Mouse (Mus musculus) heart, embryonic 11.5 days (tissue): Measurements from ENCODE around the gene Pdcd4. TPM values are rescaled to one million over a fixed set of nuclear protein-coding genes. Genes with fewer than 3 reads are reported as not detected.

Experiments used
- ATAC-seq: fragments of 200-750 bp; cut with Nextera tagmentation; replicated peaks from 2 replicates; pipeline ENCODE4 v1.8.0; 2017; ENCODE audit warnings: moderate library complexity; ENCODE audit not compliant: insufficient number of reproducible peaks, low FRiP score, low TSS enrichment
- H3K27ac ChIP-seq: fragments of 300-500 bp; sonication (generic); 2 replicates; pipeline ENCODE4 v1.5.1; 2014; ENCODE audit warnings: mild to moderate bottlenecking, low read depth, low read length
- H3K27me3 ChIP-seq: fragments of 300-500 bp; sonication (generic); 2 replicates; pipeline ENCODE4 v1.6.1; 2014; ENCODE audit warnings: mild to moderate bottlenecking, low read length, mixed read lengths; ENCODE audit not compliant: control insufficient read depth, insufficient read depth
- H3K36me3 ChIP-seq: fragments of 300-500 bp; sonication (generic); 2 replicates; pipeline ENCODE4 v1.6.1; 2014; ENCODE audit warnings: mild to moderate bottlenecking, low read length, moderate library complexity, mixed read lengths; ENCODE audit not compliant: control insufficient read depth, insufficient read depth
- H3K4me1 ChIP-seq: fragments of 300-500 bp; sonication (generic); 2 replicates; pipeline ENCODE4 v1.6.1; 2014; ENCODE audit warnings: low read length; ENCODE audit not compliant: control insufficient read depth, insufficient read depth
- H3K4me2 ChIP-seq: fragments of 300-500 bp; sonication (generic); 2 replicates; pipeline ENCODE4 v1.6.1; 2014; ENCODE audit warnings: mild to moderate bottlenecking, moderate library complexity
- H3K4me3 ChIP-seq: fragments of 300-500 bp; sonication (generic); 2 replicates; pipeline ENCODE4 v1.5.1; 2014; ENCODE audit warnings: low read depth, low read length
- H3K9ac ChIP-seq: fragments of 300-500 bp; sonication (generic); 2 replicates; pipeline ENCODE4 v1.6.1; 2014; ENCODE audit warnings: mild to moderate bottlenecking, low read depth, low read length, moderate library complexity
- H3K9me3 ChIP-seq: fragments of 300-500 bp; sonication (generic); replicated peaks from 2 replicates; pipeline ENCODE4 v1.6.1; 2016; ENCODE audit warnings: low read length; ENCODE audit not compliant: control insufficient read depth
- WGBS: fragments of 180-500 bp; shearing (Covaris S2); extraction: QIAGEN DNeasy Blood & Tissue Kit; methylation state at CpG from one replicate; pipeline ENCODE4 v1.1.7; 2014; ENCODE audit not compliant: insufficient replicate concordance; 5-methylcytosine and 5-hydroxymethylcytosine counted together
- polyA plus RNA-seq: library from polyadenylated mRNA; unstranded; fragments of >200 nt; fragmentation: Nextera tagmentation; extraction: Ambion mirVana; gene quantifications from 2 replicates; pipeline ENCODE4 v1.2.1, GENCODE M21; 2014

Pdcd4 gene
- polyA plus RNA-seq, 1 experiment from 2014 or later: 41.3 TPM

DNA sequence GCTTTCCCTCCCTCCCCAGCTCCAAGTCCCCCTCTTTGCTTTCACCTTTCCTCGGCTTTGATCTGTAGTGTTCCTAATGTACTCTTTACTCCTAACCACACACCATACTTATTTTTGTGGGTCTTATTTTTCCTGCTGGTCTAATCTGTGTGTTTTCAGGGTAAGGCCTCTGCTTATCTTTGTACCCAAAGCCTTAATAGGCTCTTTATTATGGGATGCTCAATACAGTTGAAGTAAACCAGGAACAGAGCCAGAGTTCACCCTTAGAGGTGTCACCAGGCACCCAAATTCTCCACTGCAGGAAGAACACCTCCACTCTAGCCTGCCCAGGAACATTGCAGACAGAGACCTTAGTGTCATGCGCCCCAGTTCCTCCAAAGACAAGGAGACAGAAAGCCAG is 462 bp upstream of the Pdcd4 start:
- H3K4me3 ChIP-seq: no peak overlapping the region
- no peaks in the 10 kb centered on the region for H3K36me3 ChIP-seq
- 72% methylated on average over 2 of the region's 2 CpGs for WGBS
- H3K27me3 ChIP-seq: no peaks in the 10 kb centered on the region
- ATAC-seq: no peak
- no peak overlapping the region for H3K27ac ChIP-seq
- no peaks in the 10 kb centered on the region for H3K9me3 ChIP-seq
- no peak overlapping the region for H3K4me2 ChIP-seq
- H3K9ac ChIP-seq: no peak overlapping the region
- peaks cover 8% of the 10 kb centered on the region; the same call in 1 of the 2 replicates for H3K4me1 ChIP-seq

DNA sequence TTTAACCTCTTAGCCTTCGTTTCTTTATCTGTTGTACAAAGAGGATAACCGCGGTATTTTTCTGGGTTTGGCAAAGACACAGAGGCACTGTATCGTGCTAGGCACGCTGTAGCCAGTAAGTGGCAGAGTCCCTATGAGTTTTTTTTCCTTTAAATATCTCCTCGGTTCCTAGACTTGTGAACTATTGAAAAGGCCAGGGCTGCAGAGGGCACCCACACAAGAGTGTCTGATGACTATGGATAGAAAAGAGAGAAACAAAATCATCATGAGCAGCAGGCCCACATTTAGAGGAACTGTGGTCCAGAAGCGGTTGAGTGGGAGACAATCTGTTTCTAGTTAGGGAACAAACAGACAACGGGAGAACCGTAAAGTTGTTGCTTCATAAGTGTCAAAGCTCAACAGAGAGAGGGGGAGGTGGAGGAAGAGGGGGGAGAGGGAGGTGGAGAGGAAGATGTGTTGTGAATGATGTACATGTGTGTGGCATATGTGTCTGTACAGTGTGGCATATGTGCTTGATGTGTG is 868 bp downstream of the Pdcd4 start:
- Histone ChIP-seq H3K4me1 (peaks cover 8% of the 10 kb centered on the region; the same call in 1 of the 2 replicates), H3K36me3 (no peaks in the 10 kb centered on the region), H3K27me3 (no peaks in the 10 kb centered on the region), H3K27ac (no peak overlapping the region), H3K4me2 (no peak overlapping the region), H3K9ac (no peak overlapping the region), H3K4me3 (no peak overlapping the region), H3K9me3 (no peaks in the 10 kb centered on the region)
- WGBS: 60% methylated on average over 9 of the region's 9 CpGs
- no peak for ATAC-seq

DNA sequence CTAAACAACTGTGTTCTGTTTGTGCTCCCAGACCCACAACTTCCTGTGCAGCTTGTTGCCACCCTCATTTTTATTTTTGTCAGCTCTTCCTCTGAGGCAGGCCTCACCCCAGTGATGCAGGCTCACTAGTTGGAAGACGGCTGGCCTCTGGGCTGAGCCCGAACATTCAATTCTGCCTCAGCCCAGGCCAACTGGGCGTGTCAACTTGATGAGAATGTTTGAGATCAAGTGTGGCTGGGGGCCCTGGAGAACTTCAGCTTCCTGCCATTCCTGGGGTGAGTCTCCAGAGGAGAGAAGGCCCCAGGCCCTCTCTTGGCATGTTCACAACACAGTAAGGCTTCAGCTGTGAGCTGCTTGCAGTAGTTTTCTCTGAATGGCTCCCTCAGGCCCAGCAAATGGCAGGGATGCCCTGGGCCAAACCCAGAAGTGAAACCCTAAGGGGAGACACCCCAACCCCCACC is 1.7 kb downstream of the Pdcd4 start:
- Histone ChIP-seq H3K4me2 (no peak overlapping the region), H3K9ac (no peak overlapping the region), H3K27me3 (no peaks in the 10 kb centered on the region), H3K4me3 (no peak overlapping the region), H3K27ac (no peak overlapping the region), H3K9me3 (no peaks in the 10 kb centered on the region), H3K4me1 (peaks cover 8% of the 10 kb centered on the region; the same call in 1 of the 2 replicates), H3K36me3 (no peaks in the 10 kb centered on the region)
- no peak for ATAC-seq
- WGBS: 57% methylated on average over 3 of the region's 3 CpGs

DNA sequence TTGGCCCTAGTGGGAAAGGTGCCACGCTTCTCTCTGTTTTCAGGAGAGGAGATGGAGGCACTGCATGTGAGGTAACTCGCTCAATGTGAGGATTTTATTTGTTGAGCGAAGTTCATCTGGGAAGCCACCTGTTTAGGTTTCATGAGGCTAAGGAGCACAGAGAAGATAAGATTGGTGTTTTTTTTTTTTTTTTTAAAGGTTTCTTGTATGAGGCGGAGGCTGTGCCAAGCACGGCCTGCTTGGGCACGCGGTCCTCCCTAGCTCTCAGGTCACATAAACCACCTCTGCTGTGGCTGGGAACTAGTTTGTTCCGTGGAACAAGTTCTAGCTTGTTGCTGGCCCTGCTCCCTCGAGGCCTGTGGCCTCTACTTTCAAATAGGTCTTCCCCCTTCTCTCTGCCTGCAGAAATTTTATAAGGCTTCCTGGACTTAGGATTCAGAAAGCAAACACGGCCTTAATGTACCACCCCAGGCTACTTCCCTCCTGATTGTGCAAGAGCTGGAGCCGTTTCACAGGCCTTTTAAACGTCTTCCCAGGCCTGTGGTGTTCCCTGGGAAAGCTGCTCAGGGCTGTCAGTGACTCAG is 2.6 kb downstream of the Pdcd4 start:
- Histone ChIP-seq H3K27ac (no peak overlapping the region), H3K36me3 (no peaks in the 10 kb centered on the region)

DNA sequence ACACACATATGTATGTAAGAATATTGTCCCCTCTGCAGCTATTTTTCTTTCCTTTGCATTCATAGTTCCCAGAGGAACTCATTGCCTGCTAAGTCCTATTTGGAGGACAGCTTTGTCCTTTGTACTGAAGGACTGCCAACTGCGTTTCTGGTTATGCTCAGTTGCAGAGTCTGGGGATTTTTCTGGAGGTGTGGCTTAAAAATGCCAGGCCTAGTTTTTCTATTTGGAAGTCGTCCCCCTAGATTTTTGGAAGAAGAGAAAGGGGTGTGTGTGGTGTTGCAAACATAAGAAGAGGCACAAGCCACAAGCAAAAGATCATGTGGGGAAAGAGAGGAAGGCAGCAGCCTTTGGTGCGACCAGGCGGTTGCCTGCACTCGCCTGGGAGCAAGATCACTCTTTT is 6.0 kb downstream of the Pdcd4 start:
- 66% methylated on average over 5 of the region's 5 CpGs for WGBS
- H3K36me3 ChIP-seq: no peaks in the 10 kb centered on the region
- no peak overlapping the region for H3K4me2 ChIP-seq
- H3K9me3 ChIP-seq: no peaks in the 10 kb centered on the region
- H3K27ac ChIP-seq: no peak overlapping the region
- H3K27me3 ChIP-seq: no peaks in the 10 kb centered on the region
- H3K4me3 ChIP-seq: no peak overlapping the region
- peaks cover 13% of the 10 kb centered on the region for H3K4me1 ChIP-seq
- no peak overlapping the region for H3K9ac ChIP-seq
- ATAC-seq: no peak

More for the DNA sequence above, 2.6 kb downstream of the Pdcd4 start:
- Histone ChIP-seq H3K9me3 (no peaks in the 10 kb centered on the region), H3K27me3 (no peaks in the 10 kb centered on the region), H3K4me2 (no peak overlapping the region), H3K9ac (no peak overlapping the region), H3K4me3 (no peak overlapping the region), H3K4me1 (peaks cover 8% of the 10 kb centered on the region; the same call in 1 of the 2 replicates)
- 73% methylated on average over 12 of the region's 12 CpGs for WGBS
- ATAC-seq: no peak

DNA sequence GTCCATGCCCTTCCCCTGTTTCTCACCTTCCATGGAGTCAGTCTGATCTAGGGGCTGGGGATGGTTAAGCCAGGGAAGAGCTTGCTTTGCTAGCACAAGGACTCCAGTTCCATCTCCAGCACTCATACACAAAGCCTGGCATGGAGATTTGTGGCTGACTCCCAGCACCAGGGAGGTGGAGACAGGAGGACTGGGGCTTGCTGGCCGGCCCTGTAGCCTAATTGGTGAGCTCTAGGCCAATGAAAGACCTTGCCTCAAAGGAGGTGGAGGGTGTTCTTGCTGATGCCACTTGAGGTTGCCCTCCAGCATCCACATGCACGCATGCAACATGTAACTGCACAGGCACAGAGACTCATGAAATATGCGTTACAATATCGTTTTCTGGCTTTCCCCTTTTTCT is 6.5 kb downstream of the Pdcd4 start:
- no peak for ATAC-seq
- Histone ChIP-seq H3K9ac (no peak overlapping the region), H3K4me3 (no peak overlapping the region), H3K27me3 (no peaks in the 10 kb centered on the region), H3K4me1 (peaks cover 13% of the 10 kb centered on the region), H3K27ac (no peak overlapping the region), H3K9me3 (no peaks in the 10 kb centered on the region), H3K36me3 (no peaks in the 10 kb centered on the region), H3K4me2 (no peak overlapping the region)
- WGBS: 72% methylated on average over 4 of the region's 4 CpGs

DNA sequence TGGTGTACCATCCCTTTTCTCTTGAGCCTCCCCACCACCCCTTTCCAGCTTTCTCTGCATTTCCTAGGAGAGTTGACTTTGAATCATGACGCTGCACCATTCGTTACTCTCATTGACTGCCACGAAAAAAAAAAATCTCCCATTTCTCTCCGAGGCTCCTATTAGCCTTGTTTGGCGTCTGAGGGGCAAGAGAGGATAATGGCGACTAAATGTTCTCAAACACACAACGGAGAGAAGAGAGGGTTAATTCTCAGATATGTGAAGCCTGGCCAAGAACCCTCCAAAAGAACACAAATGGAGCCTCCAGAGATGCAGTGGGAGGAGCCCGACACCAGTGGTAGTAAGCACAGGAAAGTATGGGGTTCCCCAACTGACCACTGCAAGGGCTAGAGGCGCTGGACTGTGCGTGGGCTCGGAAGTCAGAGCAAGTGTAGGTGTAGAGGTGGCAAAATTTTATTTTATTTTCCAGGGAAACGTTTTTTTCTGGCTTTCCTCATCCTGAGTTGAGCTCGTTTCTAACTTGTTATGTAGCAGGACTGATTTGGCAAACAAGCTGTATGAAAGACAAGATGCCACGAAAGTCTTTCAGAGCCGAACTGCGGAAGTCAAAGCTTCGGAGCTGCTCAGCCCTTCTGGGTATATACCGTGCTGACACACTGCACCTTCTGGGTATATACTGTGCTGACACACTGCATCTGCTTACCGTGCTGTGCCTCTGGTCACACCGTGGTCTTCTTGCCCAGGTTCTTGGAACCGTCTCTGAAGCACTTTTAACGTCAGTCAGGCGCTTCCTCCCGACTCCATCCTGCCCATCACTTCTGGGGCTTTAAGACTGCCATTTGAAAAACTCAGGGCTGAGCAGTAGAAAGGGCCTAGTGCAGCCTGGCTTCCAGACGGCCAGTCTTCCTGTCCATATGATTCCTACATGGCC is 7.2 kb downstream of the Pdcd4 start:
- Histone ChIP-seq H3K4me3 (no peak overlapping the region), H3K9me3 (no peaks in the 10 kb centered on the region), H3K27me3 (no peaks in the 10 kb centered on the region), H3K27ac (no peak overlapping the region), H3K36me3 (no peaks in the 10 kb centered on the region), H3K4me2 (no peak overlapping the region), H3K4me1 (peaks cover 13% of the 10 kb centered on the region), H3K9ac (no peak overlapping the region)
- WGBS: 79% methylated on average over 25 of the region's 25 CpGs
- no peak for ATAC-seq

DNA sequence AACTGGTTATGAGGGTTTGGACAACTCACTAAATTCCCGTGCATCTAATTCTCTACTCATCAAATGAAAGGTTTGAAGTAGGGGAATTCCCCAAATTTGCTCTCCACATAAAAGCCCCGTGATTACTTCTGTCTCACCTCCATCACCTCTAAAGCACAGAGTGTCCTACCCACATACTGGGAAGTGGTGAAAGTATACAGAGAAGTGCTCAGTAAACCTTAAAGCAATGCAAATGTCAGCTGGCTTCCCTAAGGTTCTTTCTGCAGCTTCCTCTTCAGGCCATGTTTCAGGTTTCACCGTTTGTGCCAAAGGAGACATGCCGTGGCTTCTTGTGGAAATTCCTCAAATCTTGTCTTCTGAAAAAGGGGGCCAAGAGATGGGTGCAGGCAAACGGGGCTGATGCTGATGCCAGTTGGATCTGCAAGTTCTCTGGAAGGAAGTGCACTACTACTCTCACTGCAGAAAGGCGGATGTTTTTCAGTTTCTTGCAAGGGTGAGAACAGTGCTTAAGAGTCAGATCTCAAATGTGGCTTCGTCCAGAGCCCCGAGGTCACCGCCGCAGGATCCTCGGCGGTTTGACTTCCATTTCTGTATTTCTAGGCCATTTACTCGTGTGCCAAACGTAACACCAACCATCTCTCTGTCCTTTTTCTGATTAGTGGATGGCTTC is 8.0 kb downstream of the Pdcd4 start:
- ATAC-seq: no peak
- 75% methylated on average over 14 of the region's 14 CpGs for WGBS
- no peak overlapping the region for H3K27ac ChIP-seq
- no peak overlapping the region for H3K9ac ChIP-seq
- H3K27me3 ChIP-seq: no peaks in the 10 kb centered on the region
- H3K9me3 ChIP-seq: no peaks in the 10 kb centered on the region
- H3K4me2 ChIP-seq: no peak overlapping the region
- H3K4me3 ChIP-seq: no peak overlapping the region
- peaks cover 17% of the 10 kb centered on the region for H3K4me1 ChIP-seq
- H3K36me3 ChIP-seq: no peaks in the 10 kb centered on the region
